Mouse (Mus musculus) layer of hippocampus, postnatal 14 days (tissue): ENCODE measurements at regions not wholly inside any gene's neighbourhood (a gene's known extent, or its start where the extent isn't known, plus 50 kb on each side); places are given as distances from the start of the nearest gene placed in this dataset.

Source experiments
- DNase-seq, 2 experiments: peaks; one replicate each; pipeline ENCODE4 v3.0.0; 2021 to 2022; ENCODE audit warnings: low spot score in 2 of 2, mixed read lengths in 1 of 2

DNA sequence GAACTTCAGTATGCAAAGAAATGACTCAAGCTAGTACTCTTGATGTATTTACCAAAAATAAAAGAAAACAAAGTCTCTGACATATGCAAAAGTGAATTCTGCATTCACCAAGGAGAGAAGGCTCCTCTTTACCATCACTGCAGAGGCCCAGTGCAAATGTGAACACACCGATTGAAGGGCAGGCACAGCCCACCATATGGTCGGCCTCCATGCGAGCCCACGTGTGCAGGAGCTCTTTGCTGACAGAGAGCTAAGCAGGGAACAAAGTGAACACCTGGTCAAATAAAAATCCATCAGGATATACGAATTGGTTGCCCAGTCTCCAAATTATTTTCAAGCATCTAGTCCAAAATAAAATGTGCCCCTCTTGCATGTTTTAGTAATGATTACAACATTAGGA, 56.9 kb upstream of the Ppargc1a start:
- no peak for DNase-seq
